Mouse (Mus musculus) kidney, postnatal 4 days (tissue): ENCODE results near the gene Hs3st4.

Source experiments
- DNase-seq, 2 experiments: peaks; one replicate each; pipeline ENCODE4 v3.0.0; 2021; ENCODE audit warnings: mixed read lengths in 2 of 2

The Hs3st4 gene

DNA sequence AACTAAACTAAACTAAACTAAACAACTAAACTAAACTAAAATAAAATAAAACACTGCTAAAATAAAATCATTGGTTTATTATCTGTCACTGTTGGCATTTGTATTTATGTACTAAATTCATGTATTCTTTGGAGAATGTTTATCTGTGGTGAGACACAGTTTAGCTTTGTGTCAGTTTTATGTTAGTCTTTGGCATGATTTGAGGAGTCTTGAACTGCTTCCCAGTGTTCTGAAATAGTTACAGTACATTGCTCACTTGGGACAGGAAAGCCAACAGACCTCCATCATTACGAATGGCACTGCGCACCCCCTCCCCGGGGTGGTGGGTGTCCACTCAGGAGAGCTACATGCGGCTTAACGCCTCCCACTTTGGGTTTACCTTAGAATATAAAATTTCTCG, 158.6 kb downstream of the Hs3st4 start:
- peak; percentile 18 to 27 for DNase-seq

DNA sequence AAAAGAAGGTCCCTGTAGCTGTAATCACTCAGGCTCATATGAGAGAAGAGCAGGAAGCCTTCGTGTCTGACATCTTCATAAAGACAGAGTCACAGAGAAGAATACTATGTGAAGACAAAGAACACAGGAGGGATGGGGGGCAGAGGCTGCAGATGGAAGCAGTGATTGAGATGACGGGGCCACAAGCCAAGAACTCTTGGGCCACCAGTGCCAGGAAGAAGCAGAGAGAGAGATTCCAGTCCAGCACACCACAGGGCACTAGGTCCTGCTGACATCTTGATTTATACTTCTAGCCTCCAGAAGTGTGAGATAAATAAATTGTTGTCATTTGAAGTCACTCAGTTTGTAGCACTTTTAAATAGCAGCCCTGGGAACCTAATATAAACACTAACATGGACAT, 168.2 kb downstream of the Hs3st4 start:
- no peak for DNase-seq

DNA sequence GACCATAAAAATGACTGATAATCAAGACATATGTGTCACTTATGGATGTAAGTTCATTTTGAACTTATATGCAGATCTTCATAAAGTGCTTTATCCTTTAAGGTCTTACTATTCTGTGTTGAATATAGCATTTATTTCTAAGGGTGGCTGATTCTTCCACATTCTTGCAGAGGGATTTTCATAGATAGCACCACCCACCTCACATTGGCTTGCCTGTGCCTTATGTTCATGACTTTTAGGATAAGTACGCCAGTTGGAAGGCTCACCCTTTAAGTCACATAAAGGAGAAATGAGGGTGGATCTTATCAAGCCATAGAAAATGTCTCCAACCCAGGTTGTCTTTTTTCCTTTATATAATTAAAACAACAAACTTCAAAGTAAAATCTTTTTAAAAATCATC, 180.6 kb downstream of the Hs3st4 start:
- DNase-seq: no peak

DNA sequence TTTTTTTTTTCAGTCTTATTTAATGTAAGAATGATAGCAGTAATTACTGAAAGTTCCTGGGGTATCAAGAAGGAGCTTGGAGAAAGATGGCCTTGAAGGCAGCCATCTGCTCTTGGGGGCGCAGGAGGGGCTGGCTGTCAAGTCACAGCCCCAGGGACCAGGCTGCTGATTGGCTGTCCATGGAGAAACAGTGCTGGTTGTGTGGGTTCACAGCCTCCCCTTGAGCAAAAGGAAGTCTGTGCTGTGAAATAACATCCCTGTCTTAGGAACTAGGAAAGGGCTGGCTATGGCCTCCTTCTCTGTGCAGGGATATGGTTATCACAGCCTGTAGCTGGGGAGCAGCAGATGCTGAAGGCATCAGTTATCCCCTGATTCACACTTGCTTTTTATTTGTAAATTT, 183.6 kb downstream of the Hs3st4 start:
- no peak for DNase-seq

DNA sequence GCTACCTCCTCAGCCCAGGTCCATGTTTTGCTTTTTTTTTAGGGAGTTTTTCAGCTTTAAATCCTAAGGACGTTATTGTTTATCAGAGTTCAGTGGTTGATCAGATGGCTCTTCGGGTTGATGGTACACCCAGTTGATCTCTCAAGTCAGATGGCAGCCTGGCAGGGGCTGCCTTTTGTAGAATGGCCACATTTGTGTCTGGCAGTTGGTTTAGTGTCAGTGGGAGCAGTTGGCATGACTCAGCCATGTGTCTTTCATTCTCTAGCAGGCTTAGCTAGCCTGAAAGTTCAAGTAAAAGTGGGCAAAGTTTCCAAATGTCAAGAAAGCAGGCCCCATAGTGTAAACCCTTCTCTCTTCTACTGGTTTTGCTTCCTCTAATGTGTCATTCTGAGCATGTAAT, 186.1 kb downstream of the Hs3st4 start:
- no peak for DNase-seq

GRCm38 (mm10) chr7:124170001-124170400, 187.3 kb downstream of the Hs3st4 start:
- no peak for DNase-seq

DNA sequence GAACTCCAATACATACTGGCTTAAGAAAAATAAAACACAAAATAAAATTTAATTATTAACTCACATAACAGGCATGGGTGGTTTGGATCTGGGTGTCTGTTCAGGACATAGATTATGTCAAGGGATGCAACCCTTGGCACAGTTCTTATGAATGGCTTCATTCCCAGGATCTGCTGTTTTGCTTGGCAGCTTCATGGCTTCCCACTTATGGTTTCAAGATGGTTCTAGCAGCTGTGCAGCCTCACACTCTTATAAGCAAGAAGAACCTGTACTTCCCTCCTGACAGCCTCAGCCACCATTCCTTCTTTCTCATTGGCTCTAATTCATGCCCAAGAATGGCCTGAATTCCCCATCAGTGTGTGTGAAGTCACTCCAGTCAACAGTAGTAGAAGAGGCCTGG, 189.3 kb downstream of the Hs3st4 start:
- peak; percentile 24 to 38 for DNase-seq

- no peak for DNase-seq
Observed at GRCm38 (mm10) chr7:124180926-124181325, 198.3 kb downstream of the Hs3st4 start.

DNA sequence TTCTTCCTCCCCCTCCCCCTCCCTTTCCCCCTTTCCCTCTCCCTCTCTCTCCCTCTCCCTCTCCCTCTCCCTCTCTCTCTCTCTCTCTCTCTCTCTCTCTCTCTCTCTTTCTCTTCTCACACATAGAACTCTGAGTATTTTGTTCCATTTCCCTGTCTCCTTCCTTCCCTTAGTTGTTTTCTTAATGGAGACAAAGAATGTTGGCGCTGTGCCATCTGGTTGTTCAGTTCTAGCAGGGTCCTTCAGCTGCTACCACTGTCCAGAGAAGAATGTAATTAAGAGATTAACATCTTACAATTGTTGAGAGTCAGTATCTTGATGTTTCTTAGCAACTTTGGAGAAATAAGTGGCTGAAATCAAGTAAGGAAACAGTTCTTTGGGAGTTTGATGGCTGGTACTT, 202.0 kb downstream of the Hs3st4 start:
- DNase-seq: peak; percentile 50 to 67

DNA sequence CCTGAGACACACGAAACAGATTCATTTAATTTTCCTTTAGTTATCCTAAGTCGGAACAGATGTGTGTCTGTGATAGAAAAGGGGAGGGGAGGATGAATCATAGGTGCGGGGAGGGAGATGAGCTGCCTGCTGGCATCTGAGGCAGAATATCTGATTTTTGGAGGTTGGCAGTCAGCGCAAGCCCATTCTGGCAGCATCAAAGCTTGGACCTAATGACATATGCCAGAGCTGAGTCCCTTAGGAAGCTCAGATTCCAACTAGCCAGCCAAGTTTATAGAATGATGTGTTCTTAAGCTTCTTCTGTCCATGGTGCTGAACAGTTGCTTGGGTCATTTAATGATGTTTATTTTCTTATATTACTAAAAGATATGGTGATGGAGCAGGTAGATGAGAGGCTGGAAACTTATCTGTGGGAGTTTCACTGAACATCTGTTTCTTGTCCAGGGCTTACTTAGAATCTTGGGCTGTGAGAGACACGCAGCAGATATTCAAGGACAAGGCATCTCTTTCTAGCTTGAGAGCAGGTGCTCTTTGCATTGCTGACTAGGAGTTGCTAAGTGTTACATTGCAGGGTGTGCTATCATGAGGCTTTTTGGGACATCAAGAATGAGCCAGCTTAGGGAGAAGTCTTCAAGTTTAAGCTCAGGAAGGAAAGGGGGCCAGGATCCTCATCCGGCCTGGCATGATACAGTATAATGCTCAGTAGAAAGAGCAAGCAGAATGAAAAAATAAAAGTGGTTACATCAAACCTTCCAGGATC, 216.3 kb downstream of the Hs3st4 start:
- peak in 1 of 2 experiments; percentile 2 for DNase-seq

DNA sequence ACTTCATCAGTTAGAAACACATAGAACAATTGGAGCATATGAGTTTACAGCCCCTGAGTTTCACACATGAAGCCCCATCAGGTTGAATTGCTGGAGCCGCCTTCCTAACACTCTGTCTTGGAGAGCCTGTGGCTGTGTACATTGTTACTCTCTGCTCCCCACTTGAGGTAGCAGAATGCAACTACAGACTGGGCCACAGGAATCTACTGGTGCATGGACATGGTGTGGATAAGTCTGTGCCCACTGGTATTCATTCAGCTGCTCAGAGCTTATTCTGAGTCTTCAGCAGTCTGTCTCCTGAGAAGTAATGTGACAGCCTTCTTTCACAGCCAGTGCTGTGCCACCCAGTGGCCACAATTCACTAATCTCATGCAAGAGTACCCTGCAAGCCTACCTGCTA, 234.3 kb downstream of the Hs3st4 start:
- peak in 1 of 2 experiments; percentile 3 for DNase-seq

GRCm38 (mm10) chr7:124220556-124220955, 237.9 kb downstream of the Hs3st4 start:
- DNase-seq: no peak

GRCm38 (mm10) chr7:124237896-124238670, 255.4 kb downstream of the Hs3st4 start:
- DNase-seq: no peak

GRCm38 (mm10) chr7:124239903-124240647, 257.4 kb downstream of the Hs3st4 start:
- no peak for DNase-seq

GRCm38 (mm10) chr7:124249838-124250237, 267.2 kb downstream of the Hs3st4 start:
- DNase-seq: no peak

- DNase-seq: no peak
Observed at GRCm38 (mm10) chr7:124250566-124250965, 267.9 kb downstream of the Hs3st4 start.

DNA sequence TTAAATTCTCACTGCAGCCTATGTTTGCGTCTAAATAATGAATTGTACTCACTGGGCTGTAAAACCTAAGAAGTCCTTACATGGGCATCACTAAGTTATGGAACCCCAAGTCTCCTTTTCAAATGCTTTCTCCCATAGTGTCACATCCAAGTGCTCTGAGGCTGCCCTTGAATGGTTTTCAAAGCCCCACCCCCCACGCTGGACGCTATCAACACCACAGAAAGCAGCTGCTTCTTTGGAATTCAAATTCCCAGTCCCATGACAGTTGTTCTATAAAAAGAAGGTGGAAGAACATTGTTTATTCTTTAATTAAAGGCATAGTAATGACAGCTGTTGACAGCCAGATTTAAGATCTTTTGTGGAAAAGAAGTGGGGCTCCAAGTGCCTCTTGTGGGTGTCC, 275.8 kb downstream of the Hs3st4 start:
- DNase-seq: peak; percentile 29 to 55

GRCm38 (mm10) chr7:124270734-124271133, 288.1 kb downstream of the Hs3st4 start:
- peak; percentile 36 to 59 for DNase-seq

DNA sequence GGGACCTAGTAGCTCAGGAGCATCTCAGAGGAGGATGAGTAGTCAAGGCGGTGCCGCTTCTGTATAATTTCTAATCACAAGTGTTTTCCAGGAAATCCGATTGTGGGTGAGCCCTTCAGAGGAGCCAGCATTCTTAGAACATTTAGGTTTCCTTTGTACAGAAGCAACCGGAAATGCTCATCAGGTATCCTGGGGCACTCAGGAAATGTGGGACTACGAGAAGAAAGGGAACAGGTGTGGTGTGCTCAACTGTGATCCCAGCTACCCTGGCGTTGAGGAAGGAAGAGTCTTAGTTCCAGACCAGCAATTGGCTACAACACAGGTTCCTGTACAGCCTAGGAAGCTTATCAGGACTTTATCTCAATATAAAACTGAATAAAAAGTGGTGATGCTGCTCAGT, 307.2 kb downstream of the Hs3st4 start:
- no peak for DNase-seq

DNA sequence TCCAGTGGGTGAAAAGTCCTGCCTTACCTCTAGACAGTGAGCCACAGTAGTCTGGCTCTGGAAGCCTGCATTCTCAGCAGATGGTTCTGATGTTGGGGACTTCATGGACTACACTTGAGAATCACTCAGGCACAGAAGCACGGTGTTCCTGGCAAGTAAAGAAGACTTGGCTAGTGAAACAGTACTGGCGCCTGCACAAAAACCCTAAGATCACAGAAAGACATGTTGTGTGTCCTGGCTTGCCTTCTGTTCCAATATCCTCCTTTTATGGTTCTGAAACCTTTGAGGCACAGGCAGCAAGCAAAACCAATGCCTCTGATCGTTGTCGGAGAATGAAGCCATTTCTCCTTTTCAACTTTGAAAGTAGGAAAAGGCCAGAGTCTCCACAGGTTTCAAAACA, 336.8 kb downstream of the Hs3st4 start:
- DNase-seq: no peak

DNA sequence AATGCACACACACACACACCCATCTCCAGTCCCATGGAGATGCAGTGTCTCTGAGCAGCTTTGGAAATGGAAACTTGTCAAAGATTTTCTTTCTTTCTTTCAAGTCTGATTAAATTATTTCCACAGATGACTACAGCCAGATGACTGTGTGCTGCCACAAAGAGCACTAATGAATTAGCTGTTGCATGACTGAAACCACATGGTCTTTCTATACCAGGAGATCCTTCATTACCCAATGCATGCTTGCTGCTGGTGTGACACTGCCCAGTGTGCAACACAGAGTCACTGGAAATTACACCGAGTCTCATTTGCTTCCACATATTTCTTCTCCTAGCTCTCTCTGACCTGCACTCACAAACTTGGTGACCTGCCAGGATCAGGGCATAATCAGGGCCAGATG, 353.0 kb downstream of the Hs3st4 start:
- no peak for DNase-seq

DNA sequence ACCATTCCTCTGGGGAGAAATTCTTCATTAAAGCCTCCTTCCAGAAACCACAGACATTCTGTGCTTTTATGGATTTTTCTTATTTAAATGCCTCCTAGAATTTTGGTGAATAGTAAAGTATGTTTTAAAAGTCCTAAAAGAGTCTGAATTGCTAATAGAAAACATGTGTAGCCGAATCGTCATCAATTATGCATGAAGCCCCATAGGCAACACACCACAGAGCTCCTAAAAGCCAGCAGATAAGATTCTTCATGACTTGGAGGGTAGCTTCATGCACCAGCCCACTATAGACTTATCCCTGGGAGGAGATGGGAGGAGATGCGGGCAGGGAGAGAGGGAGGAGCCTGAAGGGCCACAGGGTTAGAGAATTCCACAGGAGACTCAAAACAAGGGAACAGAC, 358.8 kb downstream of the Hs3st4 start:
- no peak for DNase-seq

GRCm38 (mm10) chr7:124347218-124348017, 364.7 kb downstream of the Hs3st4 start:
- DNase-seq: peak; percentile 2 to 27
